Mouse (Mus musculus) cerebellum, adult (tissue): ENCODE measurements at regions not wholly inside any gene's neighbourhood (a gene's known extent, or its start where the extent isn't known, plus 50 kb on each side); places are given as distances from the start of the nearest gene placed in this dataset.
A peak's percentile ranks its signal among the peaks of the same experiment; 100 is the strongest.

ENCODE experiments used
- ATAC-seq: cut with Nextera tagmentation; 2 replicates; pipeline ENCODE4 v1.9.2; 2017; ENCODE audit warnings: mild to moderate bottlenecking, moderate library complexity, mixed read lengths; ENCODE audit not compliant: insufficient number of reproducible peaks, low FRiP score, low TSS enrichment

DNA sequence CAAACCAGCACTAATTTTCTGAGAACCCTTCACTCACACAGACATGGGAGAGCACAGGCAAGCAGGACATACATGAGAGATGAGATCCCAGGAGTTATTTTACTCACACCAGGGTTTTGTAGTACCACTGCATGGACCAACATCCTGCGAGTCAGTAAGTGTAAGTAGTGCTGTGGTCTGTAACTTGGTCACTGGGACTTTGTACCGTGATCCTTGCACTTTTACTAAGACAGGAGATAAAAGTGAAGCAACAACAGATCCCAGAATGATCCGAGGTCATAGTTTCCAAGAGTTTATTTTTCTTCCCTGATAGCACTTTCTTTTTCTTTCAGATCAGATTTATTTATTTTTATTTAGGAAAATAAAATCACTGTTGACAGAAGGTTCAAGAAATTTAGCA is 54.1 kb upstream of the Mtap start:
- ATAC-seq: no peak

DNA sequence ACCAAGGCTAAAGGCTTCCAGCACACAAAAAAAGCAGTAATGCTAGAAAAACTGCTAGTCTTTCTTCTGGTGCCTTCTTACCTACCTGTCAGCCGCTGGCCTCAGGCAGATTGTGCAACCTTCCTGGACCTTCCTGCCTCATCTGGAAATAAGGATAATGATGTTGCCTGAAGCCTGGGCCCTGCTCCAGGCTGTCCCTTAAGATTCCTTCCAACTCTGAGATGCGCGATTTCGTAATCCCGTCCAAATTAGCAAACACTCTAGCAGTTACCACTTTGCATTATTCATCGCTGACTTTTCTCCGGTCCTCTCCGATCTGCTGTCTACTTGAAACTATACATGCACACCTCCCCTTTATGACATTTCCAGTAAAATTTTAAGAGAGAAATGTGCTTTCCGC is 58.4 kb upstream of the Mtap start:
- no peak for ATAC-seq

DNA sequence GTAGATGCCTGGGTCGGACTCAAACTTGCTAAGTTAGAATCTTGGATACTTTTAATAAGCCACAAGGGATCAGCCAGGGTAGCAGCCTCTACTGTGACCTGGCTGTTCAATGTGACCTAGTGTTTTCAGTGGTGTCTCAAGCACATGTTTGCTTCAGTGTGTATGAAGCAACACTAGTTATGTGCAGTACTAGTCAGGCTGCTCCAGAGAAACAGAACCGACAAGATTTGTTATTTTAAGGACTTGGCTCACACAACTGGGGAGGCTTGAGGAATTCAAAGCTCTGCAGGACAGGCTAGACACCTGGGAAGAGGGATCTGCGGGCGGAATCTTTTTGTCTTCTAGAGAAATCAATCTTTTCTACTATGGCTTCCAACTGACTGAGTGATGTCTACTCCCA is 62.2 kb upstream of the Mtap start:
- ATAC-seq: no peak

DNA sequence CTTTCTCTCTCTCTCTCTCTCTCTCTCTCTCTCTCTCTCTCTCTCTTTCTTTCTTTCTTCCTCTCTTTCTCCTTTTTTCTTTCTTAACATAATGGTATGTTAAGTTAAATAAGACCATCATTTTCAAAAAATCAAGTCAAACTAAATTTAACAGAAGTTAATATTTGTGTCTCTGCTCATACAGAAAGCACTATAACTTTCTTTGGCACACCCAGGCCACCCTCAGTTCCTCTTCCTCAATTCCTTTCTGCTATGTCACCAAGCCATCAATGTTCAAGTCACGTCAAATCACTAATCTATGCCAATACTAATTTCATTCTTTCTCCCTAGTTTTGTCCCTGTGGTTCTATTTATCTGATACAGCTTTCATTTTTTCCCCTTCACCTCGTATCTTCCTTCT is 66.5 kb upstream of the Mtap start:
- no peak for ATAC-seq

DNA sequence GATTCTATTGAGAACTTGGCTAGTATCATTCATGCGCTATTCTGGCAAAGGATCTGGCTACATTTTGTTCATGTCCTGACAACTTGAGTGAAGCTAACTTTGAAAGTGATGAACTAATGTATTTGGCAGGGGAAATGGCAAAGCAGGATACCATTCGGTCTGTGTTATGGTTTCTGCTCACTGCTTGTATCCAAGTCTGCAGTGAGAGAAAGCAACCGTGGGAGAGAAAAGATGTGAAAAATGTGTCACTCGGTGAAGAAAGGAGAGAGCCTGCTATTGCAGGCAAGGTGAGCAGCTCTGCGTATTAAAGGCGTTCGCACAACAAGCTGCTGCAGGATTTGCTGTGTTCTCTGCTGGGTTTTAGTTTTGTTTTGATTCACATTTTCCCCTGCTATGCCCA is 72.5 kb upstream of the Mtap start:
- no peak for ATAC-seq

DNA sequence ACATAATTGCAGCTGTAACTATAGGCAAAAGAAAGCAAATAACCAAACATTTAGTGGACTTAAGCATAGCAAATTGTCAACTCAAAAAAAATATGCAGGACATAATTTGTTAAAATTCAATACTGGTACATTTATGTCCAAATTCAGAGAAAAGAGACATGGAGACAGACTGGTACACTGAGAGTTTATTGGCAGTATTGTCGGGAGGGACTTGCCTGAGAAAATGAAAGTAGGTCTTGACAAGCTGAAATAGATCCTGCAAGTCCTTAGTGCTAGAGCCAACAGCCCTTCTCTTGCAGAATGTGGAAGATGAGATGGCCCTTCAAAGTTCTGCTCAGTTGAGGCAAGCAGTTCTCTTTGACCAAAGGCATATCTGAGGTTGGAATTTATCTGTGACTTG is 74.5 kb upstream of the Mtap start:
- ATAC-seq: no peak

DNA sequence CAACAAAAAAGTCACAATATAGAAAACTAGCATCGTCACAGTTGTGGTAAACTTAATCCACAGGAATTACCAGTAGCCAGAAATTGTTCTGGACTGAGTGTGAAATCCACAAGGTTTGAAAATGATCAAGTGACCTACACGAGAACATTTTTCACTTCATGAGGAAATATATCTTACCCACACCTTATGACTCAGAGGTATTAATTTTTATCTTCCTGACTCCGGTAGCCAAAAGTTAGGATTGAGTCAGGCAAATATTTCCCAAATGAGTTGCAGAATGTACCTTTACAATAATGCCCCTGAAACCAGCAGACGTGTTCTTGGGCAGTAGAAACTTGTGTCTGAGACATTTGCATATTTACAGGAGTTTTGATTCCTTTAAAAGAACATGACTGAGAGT is 75.3 kb upstream of the Mtap start:
- no peak for ATAC-seq

DNA sequence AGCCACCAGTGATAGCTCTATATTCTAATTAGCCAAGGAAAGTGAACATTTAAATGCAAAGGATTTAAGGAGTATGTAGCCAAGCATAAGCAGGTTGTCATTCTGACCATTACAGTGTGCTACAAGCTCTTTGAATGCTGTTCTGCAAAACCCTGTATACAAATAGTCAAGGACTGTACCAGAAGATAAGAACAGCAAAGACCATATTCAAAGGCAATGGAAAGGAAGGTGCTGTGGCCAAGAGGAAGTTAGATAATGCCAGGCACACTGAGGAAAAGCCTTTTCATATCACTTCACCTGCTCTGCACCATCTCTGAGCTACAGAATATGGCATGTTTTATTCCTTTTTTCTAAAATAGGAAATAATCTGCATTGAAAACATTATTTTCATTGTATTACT is 79.3 kb upstream of the Mtap start:
- no peak for ATAC-seq

DNA sequence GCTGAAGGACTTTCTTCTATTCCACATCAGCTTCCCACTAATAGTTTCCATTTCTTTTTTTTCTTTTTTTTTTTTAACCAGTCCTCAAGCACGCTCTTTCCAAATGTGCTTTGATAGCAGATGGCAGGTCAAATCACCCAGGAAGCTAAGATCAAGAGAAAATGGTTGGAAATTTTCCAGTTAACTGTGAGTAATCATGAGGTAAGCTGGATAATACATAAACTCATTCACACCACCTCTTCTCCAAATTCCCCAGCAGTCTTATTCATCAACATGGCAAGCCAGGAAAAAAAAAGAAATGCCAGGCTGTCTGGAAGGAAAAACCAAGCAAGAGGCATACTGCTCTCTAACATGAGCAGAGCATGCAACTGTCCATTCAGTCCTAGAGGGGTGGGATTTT is 79.8 kb upstream of the Mtap start:
- no peak for ATAC-seq

DNA sequence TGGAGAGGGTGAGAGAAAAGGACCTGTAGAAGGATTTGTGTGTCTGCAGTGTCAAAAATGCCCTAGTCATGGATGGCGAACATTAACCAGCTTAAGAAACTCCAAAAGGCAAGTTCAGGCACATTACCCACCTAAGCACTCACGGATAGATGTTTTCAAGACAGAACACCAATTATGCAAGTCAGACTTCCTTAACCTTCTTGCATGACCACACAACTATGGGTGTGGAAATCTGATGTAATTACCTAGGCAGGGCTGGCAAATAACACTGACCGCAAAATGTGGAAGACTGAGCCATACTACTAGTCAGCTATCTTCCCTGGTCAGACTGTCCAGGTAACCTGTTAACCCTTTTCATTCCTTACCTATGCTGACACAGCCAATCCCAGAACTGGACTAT is 81.0 kb upstream of the Mtap start:
- no peak for ATAC-seq

DNA sequence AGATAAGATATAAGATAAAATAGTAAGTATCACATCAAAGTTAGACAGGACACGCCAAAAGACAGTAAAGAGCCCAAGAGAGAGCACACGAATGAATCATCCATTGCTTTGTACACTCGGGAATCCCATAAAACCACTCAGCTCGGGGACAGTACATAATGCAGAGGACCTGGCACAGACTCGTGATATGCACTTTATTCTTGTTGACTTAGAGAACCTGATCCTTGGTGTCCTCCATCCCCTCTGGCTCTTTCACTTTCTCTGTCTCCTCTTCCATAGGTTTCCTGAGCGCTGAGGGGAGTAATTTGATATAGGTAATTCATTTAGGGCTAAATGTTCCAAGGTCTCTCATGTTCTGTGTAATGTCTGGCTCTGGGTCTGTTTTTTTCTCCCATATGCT is 83.3 kb upstream of the Mtap start:
- ATAC-seq: no peak

DNA sequence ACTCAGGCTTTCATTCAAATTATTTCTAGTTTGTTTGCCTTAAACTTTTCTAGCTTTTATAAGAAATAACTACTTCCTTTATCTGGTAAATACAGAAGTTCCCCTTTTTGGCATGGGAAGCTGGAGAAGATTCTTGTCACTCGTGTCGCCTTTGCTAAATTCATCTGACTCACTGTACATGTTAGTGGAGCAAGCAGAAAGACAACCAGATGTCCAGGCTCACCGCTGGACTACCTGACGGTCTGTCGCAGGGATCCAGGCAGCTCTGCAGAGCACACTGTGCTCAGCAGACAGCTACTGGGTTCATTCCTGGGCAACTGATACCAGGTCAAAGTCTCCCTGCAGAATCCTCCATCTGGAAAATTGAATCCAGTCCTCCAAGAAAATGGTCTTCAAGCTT is 85.0 kb upstream of the Mtap start:
- no peak for ATAC-seq

DNA sequence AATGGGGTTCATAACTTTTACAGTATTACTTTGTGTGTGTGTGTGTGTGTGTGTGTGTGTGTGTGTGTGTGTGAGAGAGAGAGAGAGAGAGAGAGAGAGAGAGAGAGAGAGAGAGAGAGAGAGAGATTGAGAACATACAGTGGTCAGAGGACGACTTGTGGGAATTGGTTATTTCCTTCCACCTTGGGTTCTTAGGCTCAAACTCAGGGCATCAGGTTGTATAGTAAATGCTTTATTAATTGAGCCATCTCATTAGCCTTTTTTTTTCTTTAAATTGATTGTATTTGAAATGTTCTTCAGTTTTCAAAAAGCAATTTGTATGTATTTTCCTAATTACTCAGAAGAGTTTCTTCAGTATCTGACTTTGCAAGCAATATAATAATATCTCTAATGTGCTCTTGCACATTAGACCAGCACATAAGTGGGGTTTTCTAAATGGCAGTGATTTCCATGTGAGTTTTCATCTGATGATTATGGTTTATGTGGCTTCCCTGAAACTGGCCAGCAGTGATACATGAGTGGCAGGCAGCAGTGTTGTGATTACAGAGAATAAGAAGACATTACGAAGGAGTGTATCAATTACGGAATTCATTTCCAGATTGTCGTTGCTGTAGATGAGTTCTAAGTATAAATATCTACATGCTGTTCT is 86.2 kb upstream of the Mtap start:
- no peak for ATAC-seq

DNA sequence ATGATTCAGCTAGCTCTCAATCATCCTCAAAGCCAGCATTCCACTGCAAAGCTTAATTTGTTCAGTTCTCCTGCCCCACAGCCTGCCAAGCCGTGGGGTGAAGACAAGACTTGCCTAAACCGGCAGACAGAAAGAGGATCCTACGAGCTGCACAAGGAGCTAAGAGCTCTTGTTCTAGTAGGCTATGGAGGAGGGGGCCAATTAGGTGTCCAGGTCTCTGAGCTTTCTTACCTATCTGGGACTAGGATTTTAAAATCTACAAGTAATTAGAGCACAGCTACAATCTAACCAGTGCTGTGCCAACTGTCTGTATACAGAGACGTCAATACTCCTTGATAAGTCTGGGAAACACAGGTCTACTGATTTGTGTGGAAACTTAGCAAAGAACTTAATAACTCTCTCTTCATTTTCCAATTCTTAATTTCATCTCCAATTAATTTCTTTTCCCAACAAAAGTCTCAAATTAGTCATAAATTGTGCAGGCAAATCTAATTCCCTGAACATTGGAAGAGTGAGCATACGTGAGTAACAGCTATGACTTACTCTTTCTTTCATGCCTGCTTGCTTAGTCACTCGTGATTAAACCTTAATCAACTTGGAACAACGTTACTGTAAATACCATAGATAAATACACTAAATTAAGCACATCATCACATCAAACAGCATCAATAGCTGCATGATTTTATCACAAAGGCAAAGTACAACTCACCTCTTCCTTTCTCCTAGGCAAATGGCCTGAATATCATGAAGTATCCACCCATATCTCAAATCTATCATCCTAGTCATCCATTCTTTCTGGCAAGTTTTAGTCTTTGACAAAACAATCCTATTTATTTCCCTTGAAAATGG is 87.1 kb upstream of the Mtap start:
- ATAC-seq: no peak

DNA sequence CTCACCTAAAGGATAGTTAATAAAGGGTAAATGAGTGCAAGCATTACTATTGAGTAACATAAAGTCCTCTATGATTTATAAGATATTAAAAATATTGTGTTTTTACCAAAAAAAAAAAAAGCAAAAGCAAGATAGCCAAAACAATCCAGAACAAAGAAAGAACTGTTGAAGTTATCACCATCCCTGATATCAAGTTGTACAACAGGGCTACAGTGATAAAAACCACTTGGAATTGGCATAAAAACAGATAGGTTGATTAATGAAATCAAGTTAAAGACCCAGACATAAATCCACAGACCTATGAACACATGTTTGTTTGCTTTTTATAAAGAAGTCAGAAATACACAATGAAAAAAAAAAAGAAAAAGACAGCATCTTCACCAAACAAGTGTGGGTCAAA is 92.4 kb upstream of the Mtap start:
- no peak for ATAC-seq

DNA sequence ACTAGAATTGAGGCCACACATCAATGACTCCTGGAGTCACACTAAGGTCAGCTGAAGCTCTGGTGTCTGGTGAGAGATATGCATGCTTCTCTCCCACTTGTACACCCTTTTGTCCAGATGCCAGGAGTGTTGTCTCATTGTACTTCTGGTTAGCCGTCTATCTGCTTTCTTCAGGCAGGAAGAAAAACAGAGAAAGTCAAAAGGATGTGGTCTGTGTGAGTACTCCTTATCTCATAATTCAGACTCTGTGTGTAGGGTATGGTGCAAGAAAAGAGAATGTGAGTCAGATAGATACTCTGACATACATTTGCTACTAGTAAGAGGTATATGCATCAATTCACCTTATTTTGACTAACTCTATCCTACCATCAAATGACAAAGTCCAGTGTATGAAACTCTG is 92.9 kb upstream of the Mtap start:
- no peak for ATAC-seq

DNA sequence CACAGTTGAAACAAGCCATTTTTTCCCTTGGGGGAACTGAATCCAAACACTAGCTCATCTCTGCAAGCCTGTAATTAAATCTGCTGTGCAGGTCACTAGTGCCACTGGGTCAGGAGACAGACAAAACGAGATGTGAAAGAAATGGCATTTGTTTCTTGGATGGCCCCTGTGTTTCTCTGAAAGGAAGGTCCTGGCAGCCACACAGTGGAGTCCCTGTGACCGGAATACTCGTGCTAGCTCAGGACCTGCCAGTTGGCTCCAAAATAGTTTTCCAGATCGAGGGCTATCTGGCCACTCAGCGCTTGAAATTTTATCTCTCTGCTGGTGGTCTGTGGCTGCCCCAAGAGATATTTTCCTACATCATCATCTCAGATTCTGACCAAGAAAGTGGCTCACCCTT is 96.1 kb upstream of the Mtap start:
- peak; percentile 56 for ATAC-seq

DNA sequence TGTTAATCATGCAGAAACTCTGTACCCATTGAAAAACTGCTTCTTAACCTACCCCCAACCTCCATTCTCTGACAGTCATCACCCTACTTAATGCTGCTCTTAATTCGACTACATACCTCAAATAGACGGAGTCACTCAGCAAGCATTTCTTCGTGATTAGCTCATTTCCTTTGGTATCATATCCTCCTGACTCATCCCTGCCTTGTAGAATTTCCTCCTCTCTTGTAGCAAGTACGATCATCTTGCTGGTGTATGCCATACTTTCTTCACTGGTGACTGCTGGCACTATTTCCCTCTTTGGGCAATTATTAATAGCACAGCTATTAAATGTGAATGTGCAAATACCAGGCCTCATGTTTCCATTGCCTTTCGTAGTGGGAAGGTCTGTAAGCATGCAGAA is 98.0 kb upstream of the Mtap start:
- ATAC-seq: no peak

DNA sequence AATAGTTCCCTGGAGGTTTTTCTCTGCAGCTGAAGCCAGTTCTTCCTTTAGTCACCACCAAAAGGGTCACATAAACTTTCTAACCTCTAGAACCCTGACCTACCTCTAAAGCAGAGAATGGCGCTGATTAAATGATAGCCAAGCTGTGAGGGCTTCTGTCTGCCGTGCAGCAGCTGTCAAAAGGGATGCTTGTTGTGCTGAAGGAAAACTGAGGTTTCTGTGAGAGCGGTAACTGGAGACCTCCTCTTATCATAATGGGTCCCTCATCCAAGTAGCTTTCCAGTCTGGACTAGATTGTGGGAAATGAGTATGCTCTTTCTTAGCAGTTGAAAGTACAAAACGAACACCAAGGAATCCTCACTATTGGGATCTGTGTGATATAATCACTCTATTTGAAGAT is 98.8 kb upstream of the Mtap start:
- no peak for ATAC-seq

DNA sequence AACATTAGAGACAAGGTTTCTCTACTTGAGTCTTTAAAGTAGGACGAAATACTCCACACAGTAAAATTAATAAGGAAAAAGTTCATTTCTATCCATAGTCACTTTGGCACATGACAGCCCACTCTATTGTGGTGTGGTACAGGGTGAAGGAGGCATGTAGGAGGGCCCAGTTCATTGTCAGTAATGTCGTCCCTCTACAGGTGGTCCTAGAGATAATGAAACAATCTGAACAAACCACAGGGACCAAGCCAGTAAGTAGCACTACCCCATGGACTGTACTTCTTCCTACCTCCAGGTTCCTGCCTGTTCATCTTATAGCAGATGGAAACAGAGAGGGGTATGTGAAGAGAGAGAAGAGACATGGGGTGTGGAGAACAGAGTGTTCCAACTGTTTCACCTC is 102.1 kb upstream of the Mtap start:
- no peak for ATAC-seq

DNA sequence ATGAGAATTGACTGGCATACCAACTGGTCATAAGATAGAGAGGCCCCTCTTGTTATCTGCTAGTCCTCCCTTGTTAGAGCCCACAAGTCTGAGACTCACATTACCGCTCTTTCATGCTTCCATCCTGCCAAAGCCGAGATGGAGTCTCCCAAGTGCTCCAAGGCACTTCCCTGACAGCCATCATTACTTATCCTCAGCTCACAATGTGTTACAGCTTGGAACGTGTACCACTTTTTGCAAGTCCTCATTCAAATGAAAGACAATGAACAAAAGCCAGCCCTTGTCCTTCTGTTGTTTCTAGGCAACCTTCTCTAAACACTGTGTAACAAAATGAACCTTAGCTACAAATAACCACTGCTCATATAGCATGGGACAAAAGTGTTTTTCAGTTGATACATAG is 102.6 kb upstream of the Mtap start:
- ATAC-seq: no peak

DNA sequence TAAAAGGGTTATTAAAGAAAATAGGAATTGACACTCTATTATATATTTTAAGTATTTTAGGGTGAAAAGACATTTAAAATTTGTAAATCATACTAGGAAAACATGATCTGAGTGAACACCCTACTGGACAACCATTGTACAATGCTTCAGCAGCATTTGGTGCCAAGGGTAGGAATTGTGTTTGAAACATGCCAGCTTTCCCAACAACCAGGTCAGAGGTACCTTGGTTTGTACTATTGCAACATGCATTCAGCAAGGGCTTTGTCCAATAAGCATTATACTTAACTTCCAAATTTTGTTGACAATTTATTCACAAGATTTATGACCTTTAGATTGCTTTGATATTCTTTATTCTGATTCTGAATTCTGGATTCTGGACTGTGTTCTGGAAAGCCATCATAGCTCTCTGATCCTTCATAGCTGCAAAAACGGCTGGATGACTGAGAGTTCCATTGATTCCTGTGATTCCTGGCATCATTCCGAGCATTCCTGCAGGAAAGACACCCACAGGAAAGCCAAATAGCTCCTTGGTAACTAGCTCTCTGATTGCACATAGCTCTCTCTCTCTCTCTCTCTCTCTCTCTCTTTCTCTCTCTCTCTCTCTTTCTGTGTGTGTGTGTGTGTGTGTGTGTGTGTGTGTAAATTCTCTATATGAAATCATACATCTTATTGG is 124.1 kb upstream of the Mtap start:
- no peak for ATAC-seq
